Mouse (Mus musculus): ENCODE measurements at regions not wholly inside any gene's neighbourhood (a gene's known extent, or its start where the extent isn't known, plus 50 kb on each side); places are given as distances from the start of the nearest gene placed in this dataset.

DNA sequence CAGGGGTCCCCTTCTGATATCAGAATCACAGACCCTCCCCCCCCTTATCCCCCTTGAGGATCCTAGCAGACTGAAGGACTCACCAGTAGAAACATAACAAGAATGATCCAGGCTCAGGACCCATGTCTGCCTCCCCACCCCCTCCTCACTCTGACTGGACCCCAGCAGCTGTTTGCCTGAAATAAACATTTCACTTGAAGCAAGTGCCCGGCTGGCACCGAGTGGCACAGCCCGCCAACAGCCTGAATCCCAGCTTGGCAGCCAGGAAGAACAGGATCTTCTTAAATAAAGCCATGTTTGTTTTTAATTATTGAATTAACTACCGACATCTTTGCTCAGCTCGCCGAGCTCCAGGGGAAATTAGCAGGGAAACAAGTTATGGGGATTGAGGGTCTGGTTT, 120.5 kb upstream of the Ppp1r26 start:
- TF ChIP-seq CTCF (IDR thresholded peaks at IDR 0.05; ENCODE audit: low read depth) (no peak), EP300 (IDR thresholded peaks at IDR 0.05; ENCODE audit: low read depth) (no peak)
